Mouse (Mus musculus): ENCODE data around the gene Gm47985. TPM values are rescaled to one million over a fixed set of nuclear protein-coding genes. Genes with fewer than 3 reads are reported as not detected.

Gm47985 gene
- polyA plus RNA-seq, 1 experiment from 2014 or later: not detected

GRCm38 (mm10) chr1:151232346-151232745 is 50.0 kb downstream of the Gm47985 start:
- no peaks in the 10 kb centered on the region for H3K9me3 ChIP-seq
- H3K27me3 ChIP-seq (replicated peaks): no peaks in the 10 kb centered on the region
- no peaks in the 10 kb centered on the region for H3K36me3 ChIP-seq
- no peak for ATAC-seq
- WGBS: 86% methylated on average over 3 of the region's 3 CpGs
- H3K4me2 ChIP-seq (replicated peaks): no peak overlapping the region
- H3K4me3 ChIP-seq (replicated peaks): no peak overlapping the region
- H3K4me1 ChIP-seq (replicated peaks): no peaks in the 10 kb centered on the region
- no peak overlapping the region for H3K27ac ChIP-seq
- no peak overlapping the region for H3K9ac ChIP-seq

- H3K4me3 ChIP-seq (replicated peaks): no peak overlapping the region
- no peaks in the 10 kb centered on the region for H3K27me3 ChIP-seq (replicated peaks)
- H3K4me2 ChIP-seq (replicated peaks): no peak overlapping the region
- ATAC-seq: no peak
- no peak overlapping the region for H3K27ac ChIP-seq
- no peaks in the 10 kb centered on the region for H3K4me1 ChIP-seq (replicated peaks)
- H3K9ac ChIP-seq: no peak overlapping the region
- H3K9me3 ChIP-seq: no peaks in the 10 kb centered on the region
- 78% methylated on average over 3 of the region's 3 CpGs for WGBS
- H3K36me3 ChIP-seq: no peaks in the 10 kb centered on the region
These were observed 51.4 kb downstream of the Gm47985 start for GRCm38 (mm10) chr1:151233756-151234155.

Other genes starting within 250 kb of the Gm47985 start
- 3.4 and 4.3 TPM in 2 replicates for gene Hmcn1, start 189.1 kb upstream of the Gm47985 start, polyA plus RNA-seq (2015; fragmentation: Nextera tagmentation; extraction: Ambion mirVana)
- 0.18 and 0.24 TPM in 2 replicates for gene Gm8947, start 9.8 kb downstream of the Gm47985 start, polyA plus RNA-seq (2015; fragmentation: Nextera tagmentation; extraction: Ambion mirVana)
- not detected in 2 replicates for gene Gm47995, start 15.9 kb downstream of the Gm47985 start, polyA plus RNA-seq (2015; fragmentation: Nextera tagmentation; extraction: Ambion mirVana)
- gene 3110040M04Rik, start 21.6 kb downstream of the Gm47985 start, polyA plus RNA-seq (2015; fragmentation: Nextera tagmentation; extraction: Ambion mirVana): 0.24 TPM in 1 of 2 replicates, not detected in the other
- not detected in 2 replicates for gene Gm47996, start 27.6 kb downstream of the Gm47985 start, polyA plus RNA-seq (2015; fragmentation: Nextera tagmentation; extraction: Ambion mirVana)
- 313 and 339 TPM in 2 replicates for gene Ivns1abp, start 161.9 kb downstream of the Gm47985 start, polyA plus RNA-seq (2015; fragmentation: Nextera tagmentation; extraction: Ambion mirVana)
- 29.1 and 39.7 TPM in 2 replicates for gene Swt1, start 245.9 kb downstream of the Gm47985 start, polyA plus RNA-seq (2015; fragmentation: Nextera tagmentation; extraction: Ambion mirVana)
- 39.3 and 42.8 TPM in 2 replicates for gene Trmt1l, start 246.0 kb downstream of the Gm47985 start, polyA plus RNA-seq (2015; fragmentation: Nextera tagmentation; extraction: Ambion mirVana)